Mouse (Mus musculus) embryonic facial prominence, embryonic 10.5 days (tissue): ENCODE results near the gene Fam71b. TPM values are rescaled to one million over a fixed set of nuclear protein-coding genes. Genes with fewer than 3 reads are reported as not detected.

ENCODE experiments used
- DNase-seq: peaks from one replicate; pipeline ENCODE4 v3.0.0-alpha.2; 2017; ENCODE audit warnings: low spot score
- H3K27ac ChIP-seq: fragments of 300-500 bp; sonication (generic); replicated peaks from 2 replicates; pipeline ENCODE4 v1.5.1; 2016; ENCODE audit warnings: mild to moderate bottlenecking
- H3K27me3 ChIP-seq: fragments of 300-500 bp; sonication (generic); replicated peaks from 2 replicates; pipeline ENCODE4 v1.6.1; 2016; ENCODE audit warnings: low read depth, mild to moderate bottlenecking; ENCODE audit not compliant: poor library complexity, severe bottlenecking
- H3K36me3 ChIP-seq: fragments of 300-500 bp; sonication (generic); replicated peaks from 2 replicates; pipeline ENCODE4 v1.6.1; 2016; ENCODE audit warnings: mild to moderate bottlenecking, moderate library complexity
- H3K4me1 ChIP-seq: fragments of 300-500 bp; sonication (generic); 2 replicates; pipeline ENCODE4 v1.6.1; 2016
- H3K4me3 ChIP-seq: fragments of 300-500 bp; sonication (generic); 2 replicates; pipeline ENCODE4 v1.5.1; 2016; ENCODE audit warnings: mild to moderate bottlenecking, moderate library complexity
- H3K9me3 ChIP-seq: fragments of 300-500 bp; sonication (generic); 2 replicates; pipeline ENCODE4 v1.6.1; 2016; ENCODE audit warnings: mild to moderate bottlenecking
- WGBS: fragments of 180-500 bp; shearing (Covaris S2); methylation state at CpG from one replicate; pipeline ENCODE4 v1.1.7; 2016; 5-methylcytosine and 5-hydroxymethylcytosine counted together
- polyA plus RNA-seq: library from polyadenylated mRNA; unstranded; fragments of >200 nt; fragmentation: Nextera tagmentation; extraction: Ambion mirVana; gene quantifications from 2 replicates; pipeline ENCODE4 v1.2.1, GENCODE M21; 2016

The Fam71b gene
- polyA plus RNA-seq, 1 experiment from 2014 or later = not detected

DNA sequence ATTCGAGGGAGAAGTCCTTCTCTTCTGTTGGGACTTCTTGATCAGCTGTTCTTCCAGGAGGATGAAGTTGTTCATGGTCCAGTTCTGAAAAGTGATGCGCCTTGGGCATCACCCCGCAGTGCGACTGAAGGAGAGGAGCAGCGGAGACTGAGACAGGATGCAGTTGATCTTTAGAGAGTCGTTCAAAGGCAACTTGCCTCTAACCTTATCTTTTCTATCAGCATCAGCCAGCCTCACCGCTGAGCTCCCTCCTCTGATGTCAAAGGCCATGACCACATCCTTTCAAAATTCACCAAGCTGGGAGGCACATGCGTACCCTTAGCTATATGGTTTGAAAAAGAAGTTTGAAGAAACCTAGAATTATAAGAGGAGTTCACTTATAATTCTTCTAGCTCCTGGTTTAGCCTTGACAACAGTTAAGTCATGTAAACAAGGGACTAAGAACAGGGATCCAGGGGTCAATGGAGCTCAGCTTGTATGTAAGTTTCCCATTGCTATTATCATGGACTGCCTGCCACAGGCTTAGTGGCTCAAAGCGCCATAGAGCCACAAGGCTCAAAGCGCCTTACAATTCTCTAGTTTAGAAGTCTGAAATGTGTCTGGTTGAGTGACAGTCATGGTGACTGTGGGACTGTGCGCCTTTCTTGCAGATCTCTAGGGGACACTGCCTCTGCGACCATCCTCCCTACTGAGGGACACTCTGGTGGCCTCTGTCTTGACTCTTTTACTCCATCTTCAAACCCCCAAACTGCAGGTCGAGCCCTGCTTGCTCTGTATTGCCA is 6.8 kb upstream of the Fam71b start, which contains the start of gene Itk:
Gene Itk, minus strand, starts transcription at position 180 of the 782 bp plus-strand sequence.
- no peak within 1 kb of the TSS for H3K4me3 ChIP-seq
- H3K27ac ChIP-seq = no peak within 1 kb of the TSS
- DNase-seq = no peak
- peaks cover 7% of the 10 kb centered on the region; the same call in 1 of the 2 replicates for H3K4me1 ChIP-seq
- 82% methylated on average over 13 of the region's 13 CpGs for WGBS
- no peaks in the 10 kb centered on the region for H3K36me3 ChIP-seq
- H3K27me3 ChIP-seq = no peaks in the 10 kb centered on the region
- H3K9me3 ChIP-seq = no peaks in the 10 kb centered on the region

DNA sequence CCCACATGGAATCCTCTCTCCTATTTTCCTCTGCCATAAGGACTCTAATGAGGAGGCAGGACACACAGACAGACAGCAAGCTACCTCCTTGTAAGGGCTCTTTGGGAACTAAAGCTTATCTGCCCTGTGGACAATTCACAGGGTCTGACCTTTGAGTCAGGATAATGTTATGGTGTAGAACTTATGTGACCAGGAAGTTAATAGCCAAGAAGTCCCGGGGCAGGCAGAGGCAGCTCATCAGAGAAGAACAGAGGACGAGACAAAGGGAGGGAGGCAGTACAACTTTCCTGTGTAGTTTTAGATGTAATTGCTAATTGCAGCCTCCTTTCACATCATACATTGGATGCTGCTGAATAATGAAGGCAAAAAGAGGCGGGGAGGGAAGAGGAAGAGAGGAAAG is 5.7 kb upstream of the Fam71b start:
- peaks cover 7% of the 10 kb centered on the region; the same call in 1 of the 2 replicates for H3K4me1 ChIP-seq
- H3K27me3 ChIP-seq = no peaks in the 10 kb centered on the region
- no peaks in the 10 kb centered on the region for H3K36me3 ChIP-seq
- WGBS = 54% methylated on average over 3 of the region's 3 CpGs
- no peaks in the 10 kb centered on the region for H3K9me3 ChIP-seq
- no peak overlapping the region for H3K27ac ChIP-seq
- H3K4me3 ChIP-seq = no peak overlapping the region
- DNase-seq = no peak

DNA sequence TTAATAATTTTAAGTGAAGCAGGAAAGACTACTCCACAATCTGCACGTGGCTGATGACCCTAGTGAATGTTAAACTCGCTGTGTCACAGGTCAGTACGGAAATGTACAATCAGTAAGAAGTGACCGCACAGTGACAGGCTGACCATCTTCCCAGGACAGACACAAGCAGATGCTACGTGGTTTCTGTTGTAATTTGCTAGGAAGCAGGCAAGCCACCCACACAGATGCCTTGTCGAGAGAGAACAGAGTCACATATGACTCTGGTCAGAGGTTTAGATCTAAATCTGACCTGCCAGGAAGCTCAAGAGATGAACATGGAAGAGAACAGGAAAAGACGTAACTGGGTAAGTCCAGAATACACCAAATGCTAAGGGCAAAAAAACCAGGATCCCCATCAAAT is 3.5 kb upstream of the Fam71b start:
- 85% methylated on average over 7 of the region's 7 CpGs for WGBS

DNA sequence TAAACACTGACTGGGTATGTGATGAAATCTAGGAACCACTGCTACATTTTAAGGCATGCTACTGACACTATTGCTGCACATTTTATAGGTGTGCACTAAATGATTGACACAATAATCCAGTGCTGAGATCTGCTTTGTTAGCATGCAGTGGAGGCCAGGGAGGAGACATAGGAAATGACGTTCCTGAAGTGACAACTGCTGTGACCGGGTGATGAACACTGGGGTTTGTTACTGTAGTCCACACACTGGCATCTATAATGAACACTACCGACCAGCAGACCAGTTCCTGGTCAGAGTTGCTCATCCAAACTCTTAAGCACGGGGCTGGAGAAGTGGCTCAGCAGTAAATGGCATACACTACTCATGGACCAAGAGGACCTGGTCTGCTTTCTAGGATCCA is 2.9 kb upstream of the Fam71b start:
- no peak for DNase-seq
- Histone ChIP-seq H3K4me3 (no peak overlapping the region), H3K27me3 (no peaks in the 10 kb centered on the region), H3K36me3 (no peaks in the 10 kb centered on the region), H3K4me1 (peaks cover 6% of the 10 kb centered on the region; the same call in 1 of the 2 replicates), H3K9me3 (no peaks in the 10 kb centered on the region), H3K27ac (no peak overlapping the region)
- WGBS = 89% methylated on average over 4 of the region's 4 CpGs

More for the DNA sequence above, 3.5 kb upstream of the Fam71b start:
- Histone ChIP-seq H3K27me3 (no peaks in the 10 kb centered on the region), H3K4me1 (peaks cover 7% of the 10 kb centered on the region; the same call in 1 of the 2 replicates), H3K4me3 (no peak overlapping the region), H3K9me3 (no peaks in the 10 kb centered on the region), H3K27ac (no peak overlapping the region), H3K36me3 (no peaks in the 10 kb centered on the region)
- DNase-seq = no peak

DNA sequence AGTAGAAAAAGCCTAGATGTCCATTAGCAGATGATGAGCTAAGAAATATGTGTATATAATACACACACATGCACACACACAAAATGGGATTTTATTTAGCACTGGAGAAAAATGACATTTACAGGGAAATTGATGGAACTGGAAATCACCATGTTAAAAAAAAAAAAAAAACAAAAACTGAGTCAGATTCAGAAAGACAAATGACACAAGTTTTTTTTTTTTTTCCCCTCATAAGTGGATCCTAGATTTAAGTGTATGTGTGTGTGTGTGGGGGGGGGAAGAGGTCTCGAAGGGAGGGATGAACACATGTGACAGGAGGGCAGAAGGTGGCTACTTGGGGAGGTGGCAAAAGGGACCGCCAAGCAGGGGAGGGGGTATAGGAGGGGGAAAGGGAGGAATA is 1.3 kb upstream of the Fam71b start:
- Histone ChIP-seq H3K4me1 (peaks cover 9% of the 10 kb centered on the region), H3K27ac (no peak overlapping the region), H3K4me3 (no peak overlapping the region), H3K36me3 (no peaks in the 10 kb centered on the region), H3K9me3 (no peaks in the 10 kb centered on the region), H3K27me3 (no peaks in the 10 kb centered on the region)
- 90% methylated on average over 2 of the region's 2 CpGs for WGBS
- no peak for DNase-seq

DNA sequence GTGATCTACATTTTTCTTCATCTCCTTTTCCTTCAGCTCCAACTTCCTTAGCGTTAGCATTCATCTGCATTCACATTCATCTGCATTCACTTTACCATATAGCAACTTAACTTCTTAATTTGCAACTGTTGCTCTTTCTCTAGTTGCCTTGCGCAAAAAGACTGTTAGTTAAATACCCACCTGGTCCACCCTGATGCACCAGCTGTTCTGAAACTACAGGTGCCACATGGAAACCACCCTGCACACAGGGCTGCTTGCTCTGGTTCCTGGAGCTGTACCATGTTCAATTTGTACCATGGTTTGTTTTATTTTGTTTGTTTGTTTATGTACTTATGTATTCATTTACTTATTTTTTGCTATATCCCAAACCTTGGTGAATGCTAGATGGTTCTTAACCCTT is 661 bp upstream of the Fam71b start:
- no peaks in the 10 kb centered on the region for H3K9me3 ChIP-seq
- no peak overlapping the region for H3K27ac ChIP-seq
- H3K36me3 ChIP-seq = no peaks in the 10 kb centered on the region
- DNase-seq = no peak
- 95% methylated on average over 2 of the region's 2 CpGs for WGBS
- peaks cover 6% of the 10 kb centered on the region for H3K4me1 ChIP-seq
- no peaks in the 10 kb centered on the region for H3K27me3 ChIP-seq
- no peak overlapping the region for H3K4me3 ChIP-seq

DNA sequence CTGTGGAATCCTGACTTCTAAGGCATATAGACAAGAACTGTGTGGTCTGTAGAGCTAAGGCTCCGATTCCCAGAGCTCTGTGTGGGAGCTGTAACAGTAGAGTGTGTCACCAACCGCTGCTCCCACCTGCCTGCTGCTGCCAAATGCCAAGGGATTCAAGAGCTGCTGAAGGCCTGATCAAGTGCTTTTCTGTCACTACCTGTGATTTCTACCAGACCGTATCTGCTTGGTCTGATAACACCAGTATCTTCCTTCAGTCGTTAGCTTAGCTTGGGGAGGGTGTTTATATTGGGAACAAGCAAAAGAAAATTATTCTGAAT is 461 bp downstream of the Fam71b start:
- Histone ChIP-seq H3K36me3 (no peaks in the 10 kb centered on the region), H3K27ac (no peak overlapping the region), H3K4me1 (peaks cover 5% of the 10 kb centered on the region), H3K27me3 (no peaks in the 10 kb centered on the region), H3K4me3 (no peak overlapping the region), H3K9me3 (no peaks in the 10 kb centered on the region)
- 89% methylated on average over 4 of the region's 4 CpGs for WGBS
- no peak for DNase-seq

DNA sequence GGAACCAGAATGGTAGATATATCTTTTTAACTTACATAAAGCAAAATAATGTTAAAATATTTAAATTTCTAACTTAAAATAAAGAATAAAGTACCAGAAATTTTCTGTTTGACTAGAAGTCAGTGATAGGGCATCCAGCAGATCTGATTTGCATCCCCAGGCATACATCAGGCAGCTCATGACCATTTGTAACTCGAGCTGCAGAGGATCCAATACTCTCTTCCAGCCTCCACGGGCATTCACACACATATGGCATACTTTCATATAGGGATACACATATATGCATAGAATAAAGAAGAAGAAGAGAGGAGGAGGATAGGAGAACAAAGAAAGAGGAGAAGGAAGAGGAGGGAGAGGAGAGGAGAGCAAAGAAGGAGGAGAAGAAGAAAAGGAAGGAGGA is 1.5 kb downstream of the Fam71b start:
- H3K4me1 ChIP-seq = peaks cover 5% of the 10 kb centered on the region
- no peaks in the 10 kb centered on the region for H3K36me3 ChIP-seq
- no peaks in the 10 kb centered on the region for H3K27me3 ChIP-seq
- no peak overlapping the region for H3K4me3 ChIP-seq
- no peak for DNase-seq
- no peak overlapping the region for H3K27ac ChIP-seq
- WGBS = 47% methylated on average over 2 of the region's 2 CpGs
- H3K9me3 ChIP-seq = no peaks in the 10 kb centered on the region

DNA sequence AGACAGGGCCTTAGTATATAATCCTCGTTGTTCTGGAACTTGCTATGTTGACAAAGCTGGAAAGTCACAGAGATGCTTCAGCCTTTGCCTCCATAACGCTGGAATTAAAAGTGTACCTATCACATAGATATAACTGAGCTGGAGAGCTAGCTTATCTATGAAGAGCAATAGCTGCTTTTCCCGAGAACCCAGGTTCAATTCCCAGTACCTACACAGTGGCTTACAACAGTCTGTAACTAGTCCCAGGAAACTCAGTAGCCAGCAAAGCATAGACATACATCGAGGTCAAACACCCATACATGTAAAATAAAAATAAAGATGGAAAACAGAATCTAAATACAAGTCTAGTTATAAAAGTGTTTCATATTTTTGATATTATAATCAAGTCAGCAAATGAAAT is 2.1 kb downstream of the Fam71b start:
- H3K27me3 ChIP-seq = no peaks in the 10 kb centered on the region
- no peaks in the 10 kb centered on the region for H3K9me3 ChIP-seq
- peaks cover 5% of the 10 kb centered on the region for H3K4me1 ChIP-seq
- WGBS = 88% methylated on average over 4 of the region's 4 CpGs
- no peak overlapping the region for H3K4me3 ChIP-seq
- no peaks in the 10 kb centered on the region for H3K36me3 ChIP-seq
- no peak overlapping the region for H3K27ac ChIP-seq
- no peak for DNase-seq

DNA sequence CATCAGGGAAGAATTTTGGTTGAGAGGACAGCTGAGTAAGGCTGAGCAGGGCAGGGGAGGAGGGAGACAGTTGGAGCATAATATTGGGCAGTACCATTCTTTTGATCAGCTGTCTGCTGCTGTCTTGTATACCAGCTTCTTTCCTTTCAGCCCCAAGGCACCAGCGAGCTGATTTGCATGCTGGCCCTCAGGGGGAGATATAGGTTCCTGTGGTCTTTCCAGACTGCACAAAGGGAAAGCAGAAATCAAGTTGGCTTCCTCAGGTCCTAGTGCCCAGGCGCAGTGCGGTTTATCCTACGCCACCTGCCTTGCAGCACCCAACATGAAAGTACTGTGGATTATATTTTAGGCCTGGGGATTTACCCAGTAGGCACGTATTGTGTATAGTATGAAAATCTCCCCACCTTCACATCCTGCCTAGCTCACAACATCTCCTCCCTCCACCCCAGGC is 2.6 kb downstream of the Fam71b start:
- H3K4me1 ChIP-seq = peaks cover 5% of the 10 kb centered on the region
- no peaks in the 10 kb centered on the region for H3K27me3 ChIP-seq
- H3K9me3 ChIP-seq = no peaks in the 10 kb centered on the region
- H3K4me3 ChIP-seq = no peak overlapping the region
- H3K36me3 ChIP-seq = no peaks in the 10 kb centered on the region
- 72% methylated on average over 5 of the region's 5 CpGs for whole genome bisulfite sequencing
- no peak overlapping the region for H3K27ac ChIP-seq
- DNase-seq = no peak

DNA sequence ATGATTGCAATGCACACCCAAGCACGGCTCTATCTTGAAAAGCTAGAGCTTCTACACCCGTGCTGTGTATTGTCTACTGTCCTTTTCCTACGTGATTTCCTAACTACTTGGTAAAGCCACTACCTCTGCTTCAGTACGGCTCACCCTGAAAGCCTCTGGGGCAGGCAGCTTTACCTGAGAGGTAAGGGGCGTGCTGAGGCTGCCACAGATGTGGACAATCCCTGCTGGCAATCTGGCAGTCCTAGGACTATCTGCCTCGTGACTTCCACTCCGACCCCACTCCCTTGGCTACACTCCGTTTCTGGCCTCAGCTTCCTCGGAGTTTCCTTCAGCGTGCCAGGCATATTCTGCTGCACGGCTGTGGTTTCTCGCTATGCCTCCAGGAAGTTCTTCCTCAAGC is 5.2 kb downstream of the Fam71b start:
- H3K4me3 ChIP-seq = no peak overlapping the region
- no peaks in the 10 kb centered on the region for H3K36me3 ChIP-seq
- H3K9me3 ChIP-seq = no peaks in the 10 kb centered on the region
- DNase-seq = no peak
- peaks cover 8% of the 10 kb centered on the region; the same call in 1 of the 2 replicates for H3K27me3 ChIP-seq
- no peak overlapping the region for H3K27ac ChIP-seq
- WGBS = 87% methylated on average over 12 of the region's 12 CpGs
- H3K4me1 ChIP-seq = peaks cover 7% of the 10 kb centered on the region

DNA sequence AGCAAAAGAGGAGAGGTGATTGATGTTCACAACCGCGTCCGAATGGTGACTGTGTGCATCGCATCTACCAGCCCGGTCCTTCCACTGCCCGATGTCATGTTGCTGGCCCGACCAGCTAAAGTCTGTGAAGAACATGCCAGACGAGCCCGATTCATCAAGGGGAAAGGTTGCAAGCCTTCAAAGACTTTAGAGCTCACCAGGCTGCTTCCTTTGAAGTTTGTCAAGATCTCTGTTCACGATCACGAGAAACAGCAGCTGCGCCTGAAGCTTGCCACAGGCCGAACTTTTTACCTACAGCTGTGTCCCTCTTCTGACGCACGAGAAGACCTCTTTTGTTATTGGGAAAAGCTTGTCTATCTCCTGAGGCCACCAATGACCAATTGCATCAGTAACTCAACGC is 8.6 kb downstream of the Fam71b start:
- Histone ChIP-seq H3K27ac (no peak overlapping the region), H3K9me3 (no peaks in the 10 kb centered on the region), H3K4me3 (no peak overlapping the region), H3K36me3 (no peaks in the 10 kb centered on the region), H3K4me1 (peaks cover 6% of the 10 kb centered on the region), H3K27me3 (peaks cover 16% of the 10 kb centered on the region; the same call in 1 of the 2 replicates)
- WGBS = 88% methylated on average over 16 of the region's 16 CpGs
- no peak for DNase-seq

DNA sequence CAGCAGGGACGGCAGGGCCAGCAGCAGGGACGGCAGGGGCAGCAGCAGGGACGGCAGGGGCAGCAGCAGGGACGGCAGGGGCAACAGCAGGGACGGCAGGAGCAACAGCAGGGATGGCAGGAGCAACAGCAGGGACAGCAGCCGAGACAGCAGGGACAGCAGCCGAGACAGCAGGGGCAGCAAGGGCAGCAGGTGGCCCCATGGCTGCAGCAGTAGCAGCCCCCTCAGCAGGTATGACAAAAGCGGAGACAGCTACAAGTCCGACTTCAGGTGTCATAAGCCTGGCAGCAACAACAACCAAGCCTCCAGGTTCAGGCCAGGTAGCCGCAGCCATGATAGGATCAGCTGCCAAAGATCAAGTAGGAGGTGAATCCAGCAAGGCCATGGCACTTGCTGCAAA is 10.4 kb downstream of the Fam71b start:
- Histone ChIP-seq H3K9me3 (no peaks in the 10 kb centered on the region), H3K27me3 (peaks cover 16% of the 10 kb centered on the region; the same call in 1 of the 2 replicates), H3K36me3 (no peaks in the 10 kb centered on the region), H3K4me3 (no peak overlapping the region), H3K4me1 (peaks cover 9% of the 10 kb centered on the region), H3K27ac (peak overlapping the region; percentile 31)
- no peak for DNase-seq
- 43% methylated on average over 10 of the region's 10 CpGs for whole genome bisulfite sequencing
